Mouse (Mus musculus): ENCODE results near the gene Ctcf.

The Ctcf gene

DNA sequence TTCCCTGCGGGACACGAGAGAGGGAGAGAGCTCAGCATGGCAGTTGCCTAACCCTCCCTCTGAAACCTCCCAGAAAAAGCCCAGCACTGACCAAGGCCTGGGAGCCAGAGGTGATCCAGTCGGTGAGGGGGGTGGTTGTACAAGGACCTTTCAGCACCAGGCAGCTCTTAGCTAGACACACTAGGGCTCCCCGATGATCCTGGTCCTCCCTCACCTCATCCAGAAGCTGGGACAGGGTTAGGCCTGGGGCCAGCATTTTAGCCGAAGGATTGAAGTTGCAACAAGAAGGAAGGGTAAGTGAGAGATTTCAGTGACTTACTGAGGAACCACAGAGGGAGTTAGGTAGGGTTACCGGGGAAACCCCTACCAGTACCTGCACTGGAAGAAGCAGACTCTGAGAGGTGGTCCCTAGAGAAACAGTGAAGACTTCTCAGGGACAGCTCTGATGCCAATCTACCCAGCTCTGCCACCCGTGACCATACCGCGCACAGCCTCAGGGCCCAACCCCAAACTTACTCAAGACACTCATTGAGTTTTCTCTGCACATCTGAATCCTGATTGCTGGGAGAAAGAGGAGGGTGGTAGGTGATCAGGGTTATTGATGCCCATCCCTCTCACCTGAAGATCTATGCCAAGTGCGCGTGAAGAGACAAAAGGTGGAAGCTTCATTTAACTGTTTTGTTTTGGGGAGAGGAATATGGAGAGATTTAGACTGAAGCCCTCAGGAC is 63.3 kb downstream of the Ctcf start:
- CTCF ChIA-PET = interaction anchor here (0.6 kb wide), 1 partner anchor 75 kb away, joined by 4 read pairs; no protein-coding TSS in a partner anchor

DNA sequence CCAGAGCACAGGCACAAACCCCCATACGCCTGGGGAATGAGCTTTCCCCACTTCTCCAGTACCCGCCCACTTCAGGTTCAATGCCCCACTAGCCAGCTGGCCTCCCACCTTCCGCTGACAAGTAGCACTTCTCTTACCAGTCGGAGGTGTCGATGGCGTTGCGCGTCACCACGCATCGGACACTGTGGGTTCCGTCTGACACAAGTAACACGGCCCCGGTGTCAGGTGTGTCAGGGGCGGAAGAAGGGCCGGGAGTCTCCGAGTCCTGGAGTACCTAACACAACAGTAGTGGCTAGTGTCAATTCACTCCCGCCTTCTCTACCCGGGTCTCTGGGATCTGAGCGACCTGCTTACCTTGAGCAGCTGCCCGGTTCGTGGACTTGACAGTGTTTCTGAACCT is 64.2 kb downstream of the Ctcf start:
- CTCF ChIA-PET = interaction anchor here (0.6 kb wide), 1 partner anchor 76 kb away, joined by 4 read pairs; no protein-coding TSS in a partner anchor

GRCm38 (mm10) chr8:105700966-105701824 is 64.8 kb downstream of the Ctcf start, which contains the start of the genes Acd and Pard6a:
Gene Acd, minus strand, starts transcription at chr8:105701102.
Gene Pard6a, plus strand, starts transcription at chr8:105701148.
- CTCF ChIA-PET = interaction anchor here (0.6 kb wide), 1 partner anchor 103 kb away, joined by 3 read pairs; no protein-coding TSS in a partner anchor

- CTCF ChIA-PET = interaction anchor here (0.6 kb wide), 1 partner anchor 103 kb away, joined by 3 read pairs; no protein-coding TSS in a partner anchor
Observed at GRCm38 (mm10) chr8:105702001-105702401, 65.6 kb downstream of the Ctcf start.

- CTCF ChIA-PET = no interaction called here
Observed at GRCm38 (mm10) chr8:105702731-105703415, 66.5 kb downstream of the Ctcf start.

DNA sequence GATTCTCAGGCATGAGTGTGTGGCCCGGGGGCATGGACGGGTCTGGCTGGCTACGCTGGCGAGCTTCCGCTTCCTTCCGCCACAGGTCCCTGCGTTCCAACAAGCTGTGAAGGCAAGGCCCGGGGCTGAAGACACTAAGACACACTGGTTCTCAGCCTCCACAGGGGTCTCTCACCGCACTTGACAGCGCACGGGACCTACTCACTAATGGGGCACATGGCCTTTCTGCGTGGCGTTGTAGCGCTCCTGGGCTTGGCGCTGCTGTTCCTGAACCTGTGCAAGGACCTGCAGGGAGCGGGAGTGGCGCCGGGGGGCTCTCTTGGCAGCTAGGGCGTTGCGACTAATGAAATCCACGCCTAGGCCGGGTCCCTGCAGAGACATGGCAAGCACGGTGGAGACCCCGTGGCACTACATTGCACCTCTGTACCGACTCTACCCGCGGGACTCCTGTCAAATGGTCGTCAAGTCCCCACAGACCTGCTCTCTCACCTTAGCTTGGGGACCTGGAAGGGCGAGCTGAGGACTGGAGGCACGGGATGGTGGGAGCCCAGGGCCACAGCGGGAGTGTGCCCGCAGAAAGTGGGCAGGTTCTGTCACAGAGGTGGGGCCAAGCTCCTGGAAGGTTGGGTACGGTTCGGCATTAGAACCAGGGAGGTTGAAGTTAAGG is 67.9 kb downstream of the Ctcf start:
- CTCF ChIA-PET = interaction anchor here (0.6 to 0.7 kb wide), 2 partner anchors 102 to 145 kb away, joined by 3 to 5 read pairs; no protein-coding TSS in a partner anchor

GRCm38 (mm10) chr8:105704955-105705354 is 68.6 kb downstream of the Ctcf start:
- CTCF ChIA-PET = interaction anchor here (0.6 to 0.7 kb wide), 4 partner anchors 60 to 212 kb away, joined by 3 to 8 read pairs (median 6); no protein-coding TSS in a partner anchor

DNA sequence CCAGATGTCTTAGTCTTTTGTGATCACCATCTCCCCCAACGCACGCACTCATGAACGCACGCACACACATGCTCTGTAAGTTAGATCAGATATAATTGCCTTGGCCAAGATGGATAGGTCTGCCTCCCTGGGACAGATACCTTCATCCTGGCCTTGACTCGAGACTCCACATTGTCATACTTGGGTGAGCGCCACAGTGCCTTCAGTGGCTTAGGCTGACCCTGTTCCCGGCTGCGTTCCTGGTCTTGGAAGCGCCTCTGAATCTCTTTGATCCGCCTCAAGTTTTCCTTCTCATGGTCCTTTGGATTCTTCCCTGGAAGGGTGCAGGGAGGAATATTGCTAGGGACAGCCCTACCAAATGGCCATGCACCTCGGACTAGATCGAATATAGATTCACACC is 70.1 kb downstream of the Ctcf start:
- CTCF ChIA-PET = no interaction called here

DNA sequence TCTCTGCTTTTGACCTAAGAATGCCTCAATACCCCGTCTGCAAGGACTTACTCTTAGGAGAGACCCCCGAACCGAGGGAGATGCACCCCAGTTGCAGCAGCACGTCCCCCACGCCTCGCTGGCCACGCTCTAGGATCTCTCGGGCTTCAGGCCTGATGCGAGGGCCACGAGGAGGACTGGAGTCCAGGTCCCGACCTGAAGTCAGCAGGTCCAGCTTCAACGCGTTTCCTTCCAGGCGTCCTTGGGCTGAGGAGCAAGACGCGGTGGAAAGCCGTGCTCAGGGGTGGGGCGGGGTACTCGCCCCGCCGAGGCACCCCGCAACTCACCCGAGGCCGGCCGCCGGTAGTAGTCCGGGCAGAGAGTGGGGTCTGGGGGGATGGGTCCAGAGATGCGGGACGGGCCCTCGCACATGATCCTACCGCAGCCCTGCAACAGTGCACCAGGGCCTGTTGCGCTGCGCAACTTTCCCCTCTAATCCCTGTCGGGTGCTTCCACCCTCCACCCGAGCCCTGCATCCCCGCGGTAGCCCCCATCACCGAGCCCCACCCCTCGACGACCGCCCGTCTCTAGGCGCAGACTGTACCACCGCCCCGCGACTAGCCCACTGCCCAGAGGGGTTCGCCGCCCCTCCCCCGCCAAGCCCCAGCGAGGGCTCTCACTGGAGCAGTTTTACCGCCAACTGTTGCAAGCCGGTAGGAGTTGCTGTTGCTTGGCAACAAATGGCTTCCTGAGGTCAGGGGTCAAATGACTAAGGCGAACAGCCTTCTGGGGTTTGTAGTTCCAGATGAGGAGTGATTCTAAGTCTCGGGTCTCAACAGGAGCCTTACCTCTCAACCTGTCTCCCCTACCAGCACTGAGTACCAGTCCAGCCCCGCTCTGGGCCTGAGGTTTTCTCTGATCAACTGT is 71.4 kb downstream of the Ctcf start, which contains the start of the genes 4933405L10Rik and Enkd1:
4933405L10Rik (plus strand) TSS at position 158 of the 906 bp plus-strand sequence.
Enkd1 (minus strand) TSS at position 713 of the 906 bp plus-strand sequence.
- CTCF ChIA-PET = interaction anchor here (0.7 kb wide), 1 partner anchor 30 kb away, joined by 3 read pairs; no protein-coding TSS in a partner anchor

- CTCF ChIA-PET = interaction anchor here (0.7 kb wide), 1 partner anchor 30 kb away, joined by 3 read pairs; no protein-coding TSS in a partner anchor
Observed at GRCm38 (mm10) chr8:105708675-105709074, 72.3 kb downstream of the Ctcf start.

GRCm38 (mm10) chr8:105709317-105709716 is 72.9 kb downstream of the Ctcf start:
- CTCF ChIA-PET = no interaction called here

DNA sequence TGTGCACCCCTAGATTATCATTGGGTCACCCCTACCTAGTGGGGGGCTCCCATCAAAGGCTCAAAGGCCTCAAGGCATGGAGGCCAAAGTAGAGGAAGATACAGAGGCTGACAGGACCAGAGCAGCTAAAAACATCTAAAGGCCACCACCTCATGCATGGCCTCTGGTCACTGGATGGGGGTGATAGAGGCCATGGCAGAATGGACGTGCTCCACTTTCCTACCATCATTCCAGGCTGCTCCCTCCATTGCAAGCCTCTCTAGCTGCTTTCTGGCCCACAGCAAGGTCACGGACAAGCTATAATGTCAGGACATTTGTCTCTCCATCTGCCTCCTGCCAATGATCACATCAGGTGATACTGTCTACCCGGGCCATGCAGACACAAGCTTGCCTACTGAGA is 75.9 kb downstream of the Ctcf start:
- CTCF ChIA-PET = interaction anchor here (0.6 kb wide), 1 partner anchor 105 kb away, joined by 3 read pairs; no protein-coding TSS in a partner anchor

GRCm38 (mm10) chr8:105714139-105714538 is 77.8 kb downstream of the Ctcf start:
- CTCF ChIA-PET = interaction anchor here (0.7 to 1.1 kb wide), 5 partner anchors 21 to 218 kb away, joined by 3 to 12 read pairs (median 3); no protein-coding TSS in a partner anchor

DNA sequence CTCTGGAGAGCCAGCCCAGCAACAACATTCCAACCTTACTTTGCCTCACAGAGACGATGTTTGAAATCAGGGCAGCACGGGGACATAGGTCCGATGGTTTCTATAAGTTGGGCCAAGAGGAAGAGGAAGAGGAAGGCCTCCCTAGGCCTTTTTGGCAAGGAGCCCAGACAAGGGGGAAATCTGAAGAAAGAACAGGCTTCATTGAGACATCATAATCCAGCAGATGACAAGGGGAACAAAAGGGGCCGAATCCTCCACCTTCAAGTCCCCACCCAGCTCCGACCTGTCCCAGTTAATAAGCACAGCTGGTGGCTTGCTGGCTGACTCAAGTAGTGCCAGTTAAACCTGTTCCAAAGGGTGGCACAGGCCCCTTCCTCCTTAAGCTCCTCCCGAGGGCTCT is 78.7 kb downstream of the Ctcf start:
- CTCF ChIA-PET = interaction anchor here (0.6 to 0.7 kb wide), 2 partner anchors 101 to 117 kb away, joined by 3 read pairs; no protein-coding TSS in a partner anchor

DNA sequence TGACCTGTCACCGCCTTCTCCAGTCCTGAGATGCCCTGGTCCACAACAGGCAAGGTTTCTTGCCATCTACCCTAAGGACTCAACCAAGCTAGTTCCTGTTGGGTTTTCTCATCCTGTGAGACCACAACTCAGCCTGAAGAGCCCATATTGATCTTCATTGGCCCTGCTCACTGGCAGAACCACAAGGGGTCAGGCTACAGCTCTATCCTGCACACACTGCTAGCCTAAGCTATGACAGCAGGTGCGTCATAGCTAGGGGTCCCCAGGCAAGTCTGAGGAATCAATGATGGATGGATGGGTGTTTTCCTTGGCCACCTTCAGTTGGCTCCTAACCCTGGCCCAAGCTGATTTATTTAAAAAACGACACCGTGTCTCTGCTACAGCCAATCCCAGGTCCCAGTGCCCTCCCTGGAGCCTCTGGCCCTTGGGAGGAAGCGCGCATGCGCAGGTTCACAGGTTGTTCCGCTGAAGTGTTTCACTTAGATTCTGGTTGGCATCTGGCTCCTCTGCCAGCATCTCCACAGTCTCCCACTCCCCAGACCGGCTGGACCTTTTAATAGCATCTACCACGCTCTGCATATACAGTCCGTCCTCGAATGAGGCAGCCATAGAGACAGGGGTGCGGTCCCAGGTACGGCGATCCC is 80.1 kb downstream of the Ctcf start:
- CTCF ChIA-PET = no interaction called here

DNA sequence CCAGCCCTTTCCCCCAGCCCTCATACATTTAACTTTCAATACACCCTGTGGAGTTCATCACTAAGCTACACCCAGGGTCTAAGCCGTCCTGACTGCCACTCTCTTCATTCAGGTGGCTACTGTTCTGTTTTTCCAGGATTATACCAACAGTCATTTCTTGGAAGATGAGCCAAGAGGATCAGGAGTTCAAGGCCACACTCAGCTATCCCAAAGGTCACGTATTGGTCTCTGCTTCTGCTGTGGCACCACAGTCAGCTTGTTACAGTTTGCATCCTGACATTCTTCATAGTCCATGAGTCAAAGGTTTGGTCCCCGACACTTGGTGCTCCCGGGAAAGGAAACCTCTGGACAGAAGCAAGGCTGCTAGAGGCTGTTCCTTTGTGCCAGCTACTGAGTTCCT is 83.3 kb downstream of the Ctcf start:
- CTCF ChIA-PET = no interaction called here

DNA sequence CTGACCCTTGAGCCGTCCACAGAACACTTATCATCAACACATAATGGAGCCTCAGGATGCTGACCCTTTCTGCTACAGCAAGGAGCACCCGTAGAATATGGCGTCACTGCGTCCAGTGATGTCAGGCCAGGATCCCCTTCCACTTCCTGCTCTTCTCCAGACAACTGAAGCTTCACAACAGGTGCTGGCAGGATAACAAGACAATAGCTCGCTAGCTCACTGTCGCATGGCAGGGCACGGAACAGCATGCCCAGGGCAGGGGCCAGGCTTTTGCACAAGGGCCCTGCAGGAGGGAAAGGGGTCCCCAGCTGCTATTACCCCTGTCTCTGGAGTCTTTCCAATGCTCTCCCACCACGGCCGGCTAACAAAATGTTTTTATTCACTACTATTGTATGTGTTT is 86.5 kb downstream of the Ctcf start:
- CTCF ChIA-PET = no interaction called here

GRCm38 (mm10) chr8:105725726-105726125 is 89.4 kb downstream of the Ctcf start:
- CTCF ChIA-PET = no interaction called here
